Mouse (Mus musculus): Measurements from ENCODE around the gene Sh3d19.

Gene Sh3d19

GRCm38 (mm10) chr3:85970742-85971598 lies at the start of gene Sh3d19:
Sh3d19 (plus strand) TSS chr3:85971109.
- DNase-seq (ENCODE audit: low spot score) = peak; percentile 84

DNA sequence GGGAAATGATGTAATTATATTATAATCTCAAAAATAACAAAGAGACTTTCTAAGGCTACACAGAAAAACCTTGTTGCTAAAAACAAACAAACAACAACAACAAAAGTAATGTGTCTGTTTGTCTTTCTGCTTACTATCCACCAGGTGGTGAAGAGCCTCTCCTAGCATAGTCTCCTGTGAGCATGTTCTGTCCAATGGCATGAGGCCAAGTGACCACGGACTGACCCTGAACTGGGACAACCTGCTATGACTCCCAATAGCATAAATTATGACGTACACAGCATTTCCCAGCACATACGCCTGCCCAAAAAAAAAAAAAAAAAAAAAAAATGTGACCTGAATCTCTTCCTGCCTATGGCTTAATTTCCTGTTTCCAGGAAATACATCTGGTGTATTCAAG lies 48.6 kb upstream of the Sh3d19 start:
- DNase-seq (ENCODE audit: low spot score) = no peak

DNA sequence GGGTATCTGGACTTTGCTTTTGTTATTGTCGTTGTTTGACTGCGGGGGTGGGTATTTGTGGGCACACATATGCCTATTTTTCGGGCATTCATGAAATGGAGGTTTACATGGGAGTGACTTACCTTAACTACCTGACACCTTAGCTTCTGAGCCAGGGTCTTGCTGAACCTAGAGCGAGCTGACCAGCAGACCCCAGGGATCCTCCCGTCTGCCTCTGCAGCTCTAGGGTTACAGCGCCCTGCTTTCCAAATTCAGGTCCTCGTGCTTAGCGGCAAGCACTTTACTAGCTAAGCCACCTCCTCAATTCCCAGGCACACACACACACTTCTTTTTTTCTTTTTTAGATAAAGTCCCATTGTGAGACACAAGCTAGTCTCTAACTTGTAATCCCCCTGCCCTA lies 47.6 kb upstream of the Sh3d19 start:
- DNase-seq (ENCODE audit: low spot score) = no peak

- DNase-seq (ENCODE audit: low spot score) = peak; percentile 91
These were observed 46.7 kb upstream of the Sh3d19 start for GRCm38 (mm10) chr3:85923954-85924945.

- no peak for DNase-seq (ENCODE audit: low spot score)
These were observed 43.6 kb upstream of the Sh3d19 start for GRCm38 (mm10) chr3:85927296-85927695.

DNA sequence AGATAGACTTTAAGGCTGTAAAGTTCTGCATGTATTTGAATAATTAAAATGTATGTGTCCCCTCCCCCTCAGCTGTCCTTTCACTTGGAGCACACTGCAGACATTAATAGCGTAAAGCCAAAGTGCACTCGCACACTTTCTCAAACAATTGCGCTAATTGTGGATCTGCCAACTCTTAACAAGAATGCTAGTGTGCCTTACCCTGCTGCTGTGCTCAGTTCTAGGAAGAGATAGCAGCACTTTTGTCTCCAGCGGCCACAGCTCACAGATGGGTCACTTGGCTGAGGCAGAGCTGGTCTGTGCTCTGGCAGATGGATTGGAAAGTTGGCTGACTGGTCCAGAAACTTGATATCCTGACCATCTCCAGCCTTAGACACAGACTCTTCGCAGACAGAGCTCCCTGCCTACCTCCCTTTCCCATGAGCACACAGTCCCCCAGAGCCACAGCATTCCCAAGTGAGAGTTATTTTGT lies 42.7 kb upstream of the Sh3d19 start:
- DNase-seq (ENCODE audit: low spot score) = no peak

DNA sequence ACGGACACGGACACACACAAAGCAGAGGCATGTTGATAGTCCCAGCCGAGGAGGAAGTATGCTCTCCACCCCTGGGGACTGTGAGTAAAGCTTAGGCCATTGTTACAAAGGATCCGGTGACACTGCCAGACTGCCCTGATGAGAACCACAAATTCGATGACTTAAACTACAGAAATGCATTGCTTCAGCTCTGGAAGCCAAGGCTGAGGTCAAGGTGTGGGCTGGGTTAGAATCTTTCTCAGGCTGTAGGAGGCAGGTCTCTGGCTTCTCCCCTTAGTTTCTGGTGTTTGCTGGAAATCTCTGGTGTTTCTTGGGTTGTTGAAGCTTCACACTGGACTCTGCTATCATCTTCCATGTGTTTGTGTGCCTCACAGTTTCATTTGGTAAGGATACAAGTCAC lies 41.2 kb upstream of the Sh3d19 start:
- no peak for DNase-seq (ENCODE audit: low spot score)

DNA sequence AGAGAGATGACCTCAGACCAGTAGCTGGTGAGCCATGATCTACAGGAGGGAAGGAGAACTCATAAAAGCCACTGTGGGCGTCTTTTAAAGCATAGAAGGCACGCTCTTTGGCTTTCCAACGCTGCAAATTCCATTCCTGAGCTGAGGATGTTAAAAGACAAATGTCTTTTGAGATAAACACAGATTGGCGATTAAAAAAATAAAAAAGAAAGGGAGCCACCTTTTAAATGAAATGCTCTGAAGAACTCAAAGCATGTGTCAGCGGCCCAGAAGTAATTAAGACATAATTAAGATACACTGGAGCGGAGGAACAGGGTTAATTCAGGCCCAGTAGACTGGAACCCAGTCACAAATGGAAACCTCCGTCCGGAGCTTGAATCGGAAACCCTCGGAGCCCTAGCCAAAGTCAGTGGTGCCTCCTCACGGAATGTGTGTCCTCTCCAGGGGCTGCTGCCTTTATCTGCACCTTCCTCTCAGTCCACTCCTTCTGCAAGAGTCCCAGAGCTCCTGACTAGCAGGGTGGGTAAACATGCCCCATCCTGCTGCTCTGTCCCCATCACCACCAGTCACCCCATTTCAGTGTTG lies 40.1 kb upstream of the Sh3d19 start:
- DNase-seq (ENCODE audit: low spot score) = no peak

GRCm38 (mm10) chr3:85931859-85932258 lies 39.0 kb upstream of the Sh3d19 start:
- no peak for DNase-seq (ENCODE audit: low spot score)

DNA sequence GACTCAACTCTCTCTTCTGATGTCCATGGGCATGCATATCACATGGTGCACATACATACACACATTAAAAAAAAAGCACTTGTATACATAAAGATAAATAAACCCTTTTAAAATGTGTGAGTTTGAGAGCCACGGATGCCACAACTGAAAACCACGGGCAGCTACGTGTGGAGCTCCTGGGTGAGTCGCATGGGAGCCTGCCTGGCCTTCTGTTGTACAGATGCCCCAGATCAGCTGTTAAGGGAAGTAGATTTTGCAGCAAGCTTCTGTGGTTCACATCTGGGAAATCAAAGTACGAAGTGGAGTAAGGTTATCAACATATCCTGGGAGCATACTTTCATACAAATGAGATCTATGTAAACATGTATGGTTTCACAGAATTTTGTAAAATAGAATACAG lies 37.3 kb upstream of the Sh3d19 start:
- no peak for DNase-seq (ENCODE audit: low spot score)

GRCm38 (mm10) chr3:85950914-85951313 lies 20.0 kb upstream of the Sh3d19 start:
- no peak for DNase-seq (ENCODE audit: low spot score)

DNA sequence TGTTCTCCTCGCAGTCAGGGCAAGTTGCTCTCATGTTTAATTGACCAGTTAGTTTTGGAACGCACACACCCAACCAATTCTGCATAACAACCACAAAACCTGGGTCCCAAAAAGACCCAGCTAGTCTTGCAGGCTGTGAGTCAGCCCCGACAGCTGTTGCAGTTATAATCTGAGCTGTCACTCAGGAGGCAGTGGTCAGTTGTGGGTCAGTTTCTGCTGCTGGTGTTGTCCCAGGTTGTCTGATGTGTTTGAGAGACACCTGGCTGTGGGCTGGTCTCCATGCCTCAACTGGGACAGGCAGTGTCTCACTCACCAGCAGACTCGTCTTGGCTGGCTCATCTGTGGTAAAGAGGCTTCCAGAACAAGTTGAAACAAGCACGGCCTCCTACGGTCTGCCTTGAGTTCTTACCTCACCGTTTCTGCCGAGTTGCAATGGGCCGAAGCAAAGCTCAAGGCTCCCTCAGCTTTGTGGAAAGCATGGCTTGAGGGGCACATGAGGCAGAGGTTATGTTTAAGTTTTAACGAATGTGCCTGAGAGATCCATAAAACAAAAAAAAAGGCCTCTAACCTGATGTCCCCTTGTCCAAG lies 18.1 kb upstream of the Sh3d19 start:
- DNase-seq (ENCODE audit: low spot score) = no peak

DNA sequence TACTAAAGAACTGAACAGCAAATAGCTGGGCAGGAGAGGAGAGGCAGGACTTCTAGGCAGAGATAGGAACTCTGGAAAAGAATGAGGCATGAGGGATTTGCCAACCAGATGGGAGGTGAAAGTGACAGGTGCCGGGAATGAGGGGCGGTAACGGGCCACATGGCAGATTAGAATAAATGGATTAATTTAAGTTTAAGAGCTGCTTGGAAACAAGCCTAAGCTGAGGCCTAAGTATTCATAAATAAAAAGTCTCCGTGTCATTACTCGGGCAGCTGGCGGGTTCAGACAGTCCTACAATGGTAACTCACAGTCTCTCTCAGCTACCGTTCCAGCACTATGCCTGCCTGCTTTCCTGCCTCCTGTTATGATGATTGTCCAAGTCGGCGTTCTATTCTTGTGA lies 15.6 kb upstream of the Sh3d19 start:
- no peak for DNase-seq (ENCODE audit: low spot score)

- DNase-seq (ENCODE audit: low spot score) = no peak
These were observed 15.2 kb upstream of the Sh3d19 start for GRCm38 (mm10) chr3:85955704-85956103.

GRCm38 (mm10) chr3:85959669-85960068 lies 11.2 kb upstream of the Sh3d19 start:
- DNase-seq (ENCODE audit: low spot score) = no peak

DNA sequence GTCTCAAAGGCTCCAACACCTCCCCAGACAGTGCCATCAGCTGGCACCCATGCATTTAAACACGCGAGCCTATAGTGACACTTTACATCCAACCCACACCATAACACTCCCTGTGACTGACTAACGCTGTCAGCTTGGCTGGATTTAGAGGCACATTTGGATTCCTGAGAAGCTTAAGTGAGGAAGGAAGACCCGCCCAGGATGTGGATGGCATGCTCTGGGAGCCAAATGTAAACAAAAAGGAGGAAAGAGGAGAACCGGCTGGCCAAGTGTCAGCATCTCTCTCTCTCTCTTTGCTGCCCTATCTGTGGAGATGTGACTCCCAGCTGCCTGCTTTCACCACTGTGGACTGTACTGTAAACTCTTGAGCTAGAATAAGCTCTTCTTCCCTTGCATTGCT lies 9.8 kb upstream of the Sh3d19 start:
- DNase-seq (ENCODE audit: low spot score) = peak; percentile 59

DNA sequence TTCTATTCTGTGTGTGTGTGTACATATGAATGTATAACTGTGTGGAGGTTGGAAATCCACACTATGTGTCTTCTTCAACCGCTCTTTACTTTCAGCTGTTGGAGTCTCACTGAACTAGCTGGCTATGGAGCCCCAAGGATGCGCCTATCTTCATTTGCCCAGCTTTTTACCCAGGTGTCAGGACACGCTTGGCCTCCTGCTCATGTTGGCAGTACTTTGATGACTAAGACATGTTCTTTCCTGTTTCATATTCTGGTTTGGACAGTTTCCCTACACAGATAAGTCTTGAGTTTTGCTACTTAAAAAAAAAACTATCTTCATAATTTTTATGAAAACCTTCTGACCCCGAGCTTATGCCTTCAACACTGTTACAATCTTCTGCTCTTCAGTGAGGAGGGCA lies 5.4 kb upstream of the Sh3d19 start:
- DNase-seq (ENCODE audit: low spot score) = no peak

DNA sequence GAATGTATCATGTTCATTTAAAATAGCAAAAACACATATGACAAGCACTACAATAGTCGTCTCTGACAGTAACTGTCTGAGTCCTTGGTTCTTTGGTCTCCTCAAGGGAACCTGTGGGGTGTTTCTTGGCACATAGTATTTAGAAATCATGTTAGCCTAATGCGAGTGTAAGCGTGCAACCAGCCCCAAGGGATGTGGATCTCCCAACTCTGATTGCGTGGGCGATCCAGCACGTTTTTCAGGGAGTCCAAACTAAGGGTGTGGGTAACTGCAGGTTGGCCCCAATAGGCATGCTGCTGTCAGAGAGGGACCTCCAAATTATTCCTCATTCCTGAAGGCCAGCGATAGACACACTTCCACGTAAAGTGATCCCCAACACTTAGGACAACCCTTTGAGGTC lies 1.9 kb upstream of the Sh3d19 start:
- no peak for DNase-seq (ENCODE audit: low spot score)

DNA sequence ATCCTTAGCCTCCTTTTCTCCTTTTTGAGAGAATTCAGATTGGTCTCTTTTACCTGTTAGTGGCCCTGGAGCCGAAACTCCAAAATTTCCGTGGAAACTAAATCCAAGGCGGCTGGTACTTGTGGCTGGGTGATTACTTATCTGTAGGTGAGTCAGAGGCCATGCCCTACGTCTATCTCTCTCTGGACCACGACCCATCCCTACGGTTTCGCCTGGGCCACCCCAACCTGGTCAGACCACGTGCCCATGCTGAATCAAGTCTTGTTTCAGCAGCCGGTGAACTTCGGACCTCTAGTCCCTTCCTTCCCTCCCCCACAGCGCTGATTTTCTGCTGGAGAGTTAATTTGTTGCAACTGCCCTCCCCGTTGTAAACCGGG lies 678 bp downstream of the Sh3d19 start:
- peak; percentile 48 for DNase-seq (ENCODE audit: low spot score)

DNA sequence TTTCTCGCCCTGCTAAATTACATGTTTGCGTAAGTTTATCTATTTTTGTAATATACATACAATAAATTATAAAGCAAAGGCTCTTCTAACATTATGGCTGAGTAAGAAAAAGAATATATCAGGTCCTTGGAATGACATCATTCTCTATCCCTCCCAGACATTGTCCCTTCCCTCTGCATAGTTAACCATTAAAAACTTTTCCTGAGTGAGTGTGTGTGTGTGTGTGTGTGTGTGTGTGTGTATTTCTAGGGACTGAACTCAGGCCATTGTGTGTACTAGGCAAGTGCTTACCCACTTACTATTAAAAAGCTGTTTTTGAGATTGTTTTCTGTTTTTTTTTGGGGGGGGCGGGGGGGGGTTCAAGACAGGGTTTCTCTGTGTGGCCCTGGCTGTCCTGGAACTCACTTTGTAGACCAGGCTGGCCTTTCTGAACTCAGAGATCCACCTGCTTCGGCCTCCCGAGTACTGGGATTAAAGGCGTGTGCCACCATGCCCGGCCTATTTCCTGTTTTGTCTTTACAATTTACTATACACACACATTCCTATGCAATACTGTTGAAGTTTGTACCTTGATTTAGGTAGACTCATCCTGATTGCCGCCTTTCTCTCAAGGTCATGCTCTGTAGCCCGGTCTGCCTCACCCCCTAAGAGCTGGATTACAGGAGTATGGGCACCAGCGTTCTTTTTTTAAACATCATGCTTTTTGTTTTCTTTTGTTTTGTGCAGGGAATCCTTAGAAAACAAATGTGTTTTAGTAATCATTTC lies 2.6 kb downstream of the Sh3d19 start:
- no peak for DNase-seq (ENCODE audit: low spot score)

DNA sequence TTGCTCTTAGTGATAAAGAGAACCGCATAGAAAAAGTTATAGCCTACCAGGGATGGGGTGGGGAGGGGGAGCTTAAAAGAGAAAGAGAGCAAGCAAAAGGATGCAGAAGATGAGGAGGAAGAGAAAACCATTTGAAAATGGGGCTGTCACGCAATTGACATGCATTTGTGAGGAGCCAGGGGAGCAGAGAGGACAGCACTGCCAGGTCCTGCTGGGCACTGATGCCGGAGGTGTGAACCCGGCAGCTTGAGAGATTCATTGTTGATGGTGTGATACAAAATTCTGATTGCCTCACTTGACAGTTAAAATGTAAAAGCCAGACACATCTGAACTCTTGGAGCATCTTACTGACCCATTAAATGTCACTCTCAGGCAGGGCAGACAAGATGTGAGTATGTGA lies 3.5 kb downstream of the Sh3d19 start:
- DNase-seq (ENCODE audit: low spot score) = no peak

Data from embryo, embryonic 10 days (tissue).